Mouse (Mus musculus) hindbrain, embryonic 14.5 days (tissue): ENCODE measurements around the gene Trpv2. TPM values are rescaled to one million over a fixed set of nuclear protein-coding genes. Genes with fewer than 3 reads are reported as not detected.

Experiments used
- ATAC-seq: fragments of 200-750 bp; cut with Nextera tagmentation; 2 replicates; pipeline ENCODE4 v1.8.0; 2017; ENCODE audit warnings: moderate number of reproducible peaks, mild to moderate bottlenecking, moderate TSS enrichment, moderate library complexity; ENCODE audit not compliant: low FRiP score
- DNase-seq: peaks from one replicate; pipeline ENCODE4 v3.0.0-alpha.2; 2015; ENCODE audit warnings: low spot score
- H3K27ac ChIP-seq: fragments of 300-500 bp; sonication (generic); 2 replicates; pipeline ENCODE4 v1.5.1; 2014; ENCODE audit warnings: mild to moderate bottlenecking, moderate library complexity
- H3K27me3 ChIP-seq: fragments of 300-500 bp; sonication (generic); 2 replicates; pipeline ENCODE4 v1.6.1; 2014; ENCODE audit warnings: mild to moderate bottlenecking, low read length, mixed read lengths; ENCODE audit not compliant: control insufficient read depth, insufficient read depth
- H3K36me3 ChIP-seq: fragments of 300-500 bp; sonication (generic); replicated peaks from 2 replicates; pipeline ENCODE4 v1.6.1; 2014; ENCODE audit not compliant: control insufficient read depth, insufficient read depth
- H3K4me1 ChIP-seq: fragments of 300-500 bp; sonication (generic); replicated peaks from 2 replicates; pipeline ENCODE4 v1.6.1; 2014; ENCODE audit warnings: antibody characterized with exemption, low read length, mixed read lengths; ENCODE audit not compliant: control insufficient read depth, insufficient read depth
- H3K4me2 ChIP-seq: fragments of 300-500 bp; sonication (generic); replicated peaks from 2 replicates; pipeline ENCODE4 v1.6.1; 2014; ENCODE audit warnings: mild to moderate bottlenecking, moderate library complexity
- H3K4me3 ChIP-seq: fragments of 300-500 bp; sonication (generic); replicated peaks from 2 replicates; pipeline ENCODE4 v1.5.1; 2014; ENCODE audit warnings: mild to moderate bottlenecking, low read length
- H3K9ac ChIP-seq: fragments of 300-500 bp; sonication (generic); 2 replicates; pipeline ENCODE4 v1.6.1; 2014
- H3K9me3 ChIP-seq: fragments of 300-500 bp; sonication (generic); 2 replicates; pipeline ENCODE4 v1.6.1; 2016; ENCODE audit warnings: low read length; ENCODE audit not compliant: control insufficient read depth
- WGBS: fragments of 180-500 bp; shearing (Covaris S2); extraction: QIAGEN DNeasy Blood & Tissue Kit; methylation state at CpG from one replicate; pipeline ENCODE4 v1.1.7; 2014; 5-methylcytosine and 5-hydroxymethylcytosine counted together
- polyA plus RNA-seq: library from polyadenylated mRNA; unstranded; fragments of >200 nt; fragmentation: Nextera tagmentation; extraction: Ambion mirVana; gene quantifications from 2 replicates; pipeline ENCODE4 v1.2.1, GENCODE M21; 2014

Gene Trpv2
- polyA plus RNA-seq, 1 experiment from 2014 or later = 22.6 TPM

DNA sequence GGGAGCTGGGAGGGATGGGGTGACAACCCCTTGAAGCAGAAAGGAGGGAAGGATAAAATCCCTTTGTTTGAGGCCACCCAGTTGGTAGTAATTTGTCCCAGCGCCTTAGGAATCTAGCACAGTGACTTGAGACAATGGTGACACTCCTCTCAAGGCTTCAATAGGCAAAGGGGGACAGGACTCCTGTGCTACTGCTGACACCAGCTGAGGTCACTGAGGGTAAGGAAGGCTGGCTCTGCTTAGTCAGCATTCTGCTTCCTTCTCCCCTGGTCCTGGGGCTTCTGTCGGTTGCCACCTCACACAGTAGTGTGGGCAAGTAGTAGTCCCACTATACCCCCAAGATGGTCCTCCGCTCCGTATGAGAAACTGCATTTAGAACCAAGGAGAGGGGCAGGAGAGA, 56.9 kb downstream of the Trpv2 start:
- Histone ChIP-seq H3K27me3 (no peaks in the 10 kb centered on the region), H3K9me3 (no peaks in the 10 kb centered on the region), H3K27ac (no peak overlapping the region; the same call in 1 of the 2 replicates), H3K36me3 (no peaks in the 10 kb centered on the region), H3K4me3 (no peak overlapping the region), H3K4me2 (no peak overlapping the region), H3K4me1 (peaks cover 44% of the 10 kb centered on the region), H3K9ac (no peak overlapping the region)
- 31% methylated on average over 4 of the region's 4 CpGs for WGBS
- no peak for DNase-seq
- no peak for ATAC-seq

DNA sequence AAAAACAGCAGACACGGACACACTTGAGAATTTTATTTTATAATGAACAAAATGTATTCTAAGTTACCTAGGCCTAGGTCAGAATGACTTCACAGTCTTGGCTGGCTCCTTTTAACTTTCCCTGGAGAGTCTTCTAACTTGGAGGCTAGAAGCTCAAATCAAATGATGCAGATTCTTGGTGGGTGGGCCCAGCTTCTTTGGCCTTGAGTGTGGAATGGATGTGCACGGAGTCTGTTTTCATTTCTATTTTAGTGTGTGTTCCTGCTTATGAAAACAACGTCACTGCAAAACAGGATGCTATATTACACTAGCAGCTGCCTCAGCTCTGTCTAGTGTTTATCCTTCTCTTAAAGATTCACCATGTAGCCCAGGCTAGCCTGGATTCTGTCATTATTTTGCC, 61.1 kb downstream of the Trpv2 start:
- Histone ChIP-seq H3K4me3 (no peak overlapping the region), H3K9ac (no peak overlapping the region), H3K27ac (no peak overlapping the region), H3K9me3 (no peaks in the 10 kb centered on the region), H3K36me3 (no peaks in the 10 kb centered on the region), H3K27me3 (no peaks in the 10 kb centered on the region), H3K4me1 (peaks cover 18% of the 10 kb centered on the region), H3K4me2 (no peak overlapping the region)
- ATAC-seq = no peak
- WGBS = 84% methylated on average over 3 of the region's 3 CpGs
- DNase-seq = no peak

DNA sequence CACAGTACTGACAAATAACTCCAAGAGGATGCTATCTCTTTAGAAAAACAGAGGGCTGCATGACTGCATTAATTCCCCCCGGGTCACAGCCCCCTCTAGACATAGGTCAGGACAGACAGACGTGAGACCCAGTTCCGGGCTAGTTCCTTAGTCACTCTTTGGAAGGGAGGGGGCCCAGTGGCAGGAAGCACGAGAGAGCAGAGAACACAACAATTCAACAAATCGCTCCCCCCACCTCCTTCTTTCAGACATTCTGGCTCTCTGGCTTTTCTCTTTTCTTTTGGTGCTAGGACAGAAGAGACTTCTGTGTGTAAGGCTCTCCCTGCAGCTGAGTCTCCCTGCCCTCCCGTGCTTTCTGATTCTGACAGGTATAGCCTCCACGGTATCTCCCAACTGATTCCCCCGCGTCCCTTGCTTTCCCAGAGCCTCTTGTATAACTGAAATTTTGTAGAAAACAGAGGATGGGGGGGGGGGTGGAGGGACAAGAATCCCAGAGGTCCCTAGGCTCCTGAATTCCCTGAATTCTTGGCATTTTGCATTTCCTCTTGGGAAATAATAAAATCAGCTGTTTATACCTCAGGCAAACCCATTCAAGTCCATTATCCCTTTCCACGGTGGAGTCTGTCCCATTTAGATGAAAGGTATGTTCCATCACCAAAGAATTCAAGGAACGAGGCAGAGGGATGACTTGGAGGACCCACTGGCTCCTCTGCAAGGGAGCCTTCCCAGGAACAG, 62.0 kb downstream of the Trpv2 start:
- 56% methylated on average over 11 of the region's 11 CpGs for WGBS
- ATAC-seq = no peak
- no peak overlapping the region for H3K27ac ChIP-seq

GRCm38 (mm10) chr11:62636840-62637221, 62.5 kb downstream of the Trpv2 start:
- Histone ChIP-seq H3K36me3 (no peaks in the 10 kb centered on the region), H3K4me3 (no peak overlapping the region), H3K27me3 (no peaks in the 10 kb centered on the region), H3K9ac (no peak overlapping the region), H3K9me3 (no peaks in the 10 kb centered on the region), H3K4me2 (no peak overlapping the region), H3K4me1 (peaks cover 4% of the 10 kb centered on the region; the same call in 1 of the 2 replicates), H3K27ac (no peak overlapping the region)
- 87% methylated on average over 3 of the region's 3 CpGs for WGBS
- ATAC-seq (no peak), DNase-seq (no peak)

More for the DNA sequence above, 62.0 kb downstream of the Trpv2 start:
- H3K9ac ChIP-seq = no peak overlapping the region
- no peak overlapping the region for H3K4me2 ChIP-seq
- no peak overlapping the region for H3K4me3 ChIP-seq
- peaks cover 9% of the 10 kb centered on the region for H3K4me1 ChIP-seq
- H3K27me3 ChIP-seq = no peaks in the 10 kb centered on the region
- no peak for DNase-seq
- H3K9me3 ChIP-seq = no peaks in the 10 kb centered on the region
- H3K36me3 ChIP-seq = no peaks in the 10 kb centered on the region

DNA sequence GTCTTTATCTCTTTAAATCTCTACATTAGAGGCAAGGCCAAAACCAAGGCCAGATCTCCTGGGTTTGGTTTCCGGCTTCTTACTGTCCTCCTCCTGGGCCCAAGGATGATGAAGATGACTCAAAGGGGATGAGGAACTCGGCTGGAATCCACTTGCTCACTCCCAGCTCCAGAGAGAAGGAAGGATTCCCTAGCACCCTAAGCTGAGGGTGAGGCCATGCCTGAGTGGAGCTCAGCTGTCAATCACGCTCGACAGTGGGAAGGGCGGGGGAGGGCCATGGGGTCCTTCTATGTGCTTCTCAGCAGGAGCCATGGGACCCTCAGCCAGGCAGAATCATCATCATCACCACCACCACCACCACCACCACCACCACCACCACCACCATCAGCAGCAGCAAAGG, 63.1 kb downstream of the Trpv2 start:
- Histone ChIP-seq H3K4me2 (no peak overlapping the region), H3K9me3 (no peaks in the 10 kb centered on the region), H3K4me3 (no peak overlapping the region), H3K4me1 (peaks cover 4% of the 10 kb centered on the region; the same call in 1 of the 2 replicates), H3K27ac (no peak overlapping the region), H3K36me3 (no peaks in the 10 kb centered on the region), H3K9ac (no peak overlapping the region), H3K27me3 (no peaks in the 10 kb centered on the region)
- DNase-seq (no peak), ATAC-seq (no peak)
- WGBS = 74% methylated on average over 5 of the region's 5 CpGs

DNA sequence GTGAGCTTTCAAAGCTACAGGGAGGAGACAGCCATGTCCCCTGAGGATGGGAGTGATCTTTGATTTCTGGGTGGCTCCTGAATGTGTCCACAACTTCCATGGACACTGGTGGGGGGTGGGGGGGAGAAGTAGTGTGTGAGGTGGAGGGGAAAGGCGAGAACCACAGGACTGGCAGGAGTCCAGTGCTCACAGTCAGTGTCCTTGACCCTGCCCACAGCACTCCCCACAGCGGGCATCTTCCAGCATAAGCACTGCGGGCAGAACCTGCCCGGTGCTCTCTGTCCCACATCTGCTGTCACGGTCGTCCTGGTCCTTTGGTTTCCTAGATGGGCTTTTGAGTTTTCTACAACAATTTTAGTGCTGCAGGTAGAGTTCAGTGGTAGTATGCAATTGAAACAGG, 63.5 kb downstream of the Trpv2 start:
- Histone ChIP-seq H3K27ac (no peak overlapping the region), H3K9me3 (no peaks in the 10 kb centered on the region)

DNA sequence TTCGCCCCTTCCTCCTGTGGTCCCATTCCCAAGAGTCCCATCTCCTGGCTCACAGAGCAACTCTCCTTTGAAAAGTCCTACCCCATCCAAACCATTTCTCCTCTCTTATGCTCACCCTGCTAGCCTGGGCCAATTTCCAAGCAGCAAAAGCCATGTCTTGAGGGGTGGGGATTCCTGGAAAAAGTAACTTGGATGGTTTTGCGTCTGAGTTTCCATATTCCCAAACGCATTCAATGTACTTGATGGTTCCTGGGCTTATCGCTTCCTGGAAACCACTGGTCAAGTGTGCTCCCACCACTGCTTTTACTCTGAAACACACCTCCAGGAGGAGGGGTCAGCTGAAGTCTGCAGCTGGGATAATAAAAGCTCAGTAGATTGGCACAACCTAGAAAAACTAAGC, 64.1 kb downstream of the Trpv2 start:
- WGBS = 95% methylated on average over 4 of the region's 4 CpGs
- Histone ChIP-seq H3K27ac (no peak overlapping the region), H3K36me3 (no peaks in the 10 kb centered on the region)

More for the DNA sequence above, 63.5 kb downstream of the Trpv2 start:
- Histone ChIP-seq H3K9ac (no peak overlapping the region), H3K36me3 (no peaks in the 10 kb centered on the region), H3K4me1 (peaks cover 4% of the 10 kb centered on the region; the same call in 1 of the 2 replicates), H3K27me3 (no peaks in the 10 kb centered on the region), H3K4me3 (no peak overlapping the region), H3K4me2 (no peak overlapping the region)
- no peak for ATAC-seq
- WGBS = 88% methylated on average over 6 of the region's 6 CpGs
- no peak for DNase-seq

GRCm38 (mm10) chr11:62640378-62640777, 66.1 kb downstream of the Trpv2 start:
- H3K27me3 ChIP-seq = no peaks in the 10 kb centered on the region
- no peak overlapping the region for H3K27ac ChIP-seq
- no peak overlapping the region for H3K9ac ChIP-seq
- ATAC-seq (no peak), DNase-seq (no peak)
- H3K4me3 ChIP-seq = no peak overlapping the region
- 61% methylated on average over 3 of the region's 3 CpGs for WGBS
- no peaks in the 10 kb centered on the region for H3K9me3 ChIP-seq
- no peaks in the 10 kb centered on the region for H3K36me3 ChIP-seq
- H3K4me2 ChIP-seq = no peak overlapping the region
- peaks cover 23% of the 10 kb centered on the region for H3K4me1 ChIP-seq

More for the DNA sequence above, 64.1 kb downstream of the Trpv2 start:
- H3K4me1 ChIP-seq = peaks cover 10% of the 10 kb centered on the region; the same call in 1 of the 2 replicates
- H3K9ac ChIP-seq = no peak overlapping the region
- DNase-seq = no peak
- no peaks in the 10 kb centered on the region for H3K27me3 ChIP-seq
- ATAC-seq = no peak
- H3K9me3 ChIP-seq = no peaks in the 10 kb centered on the region
- no peak overlapping the region for H3K4me3 ChIP-seq
- H3K4me2 ChIP-seq = no peak overlapping the region

DNA sequence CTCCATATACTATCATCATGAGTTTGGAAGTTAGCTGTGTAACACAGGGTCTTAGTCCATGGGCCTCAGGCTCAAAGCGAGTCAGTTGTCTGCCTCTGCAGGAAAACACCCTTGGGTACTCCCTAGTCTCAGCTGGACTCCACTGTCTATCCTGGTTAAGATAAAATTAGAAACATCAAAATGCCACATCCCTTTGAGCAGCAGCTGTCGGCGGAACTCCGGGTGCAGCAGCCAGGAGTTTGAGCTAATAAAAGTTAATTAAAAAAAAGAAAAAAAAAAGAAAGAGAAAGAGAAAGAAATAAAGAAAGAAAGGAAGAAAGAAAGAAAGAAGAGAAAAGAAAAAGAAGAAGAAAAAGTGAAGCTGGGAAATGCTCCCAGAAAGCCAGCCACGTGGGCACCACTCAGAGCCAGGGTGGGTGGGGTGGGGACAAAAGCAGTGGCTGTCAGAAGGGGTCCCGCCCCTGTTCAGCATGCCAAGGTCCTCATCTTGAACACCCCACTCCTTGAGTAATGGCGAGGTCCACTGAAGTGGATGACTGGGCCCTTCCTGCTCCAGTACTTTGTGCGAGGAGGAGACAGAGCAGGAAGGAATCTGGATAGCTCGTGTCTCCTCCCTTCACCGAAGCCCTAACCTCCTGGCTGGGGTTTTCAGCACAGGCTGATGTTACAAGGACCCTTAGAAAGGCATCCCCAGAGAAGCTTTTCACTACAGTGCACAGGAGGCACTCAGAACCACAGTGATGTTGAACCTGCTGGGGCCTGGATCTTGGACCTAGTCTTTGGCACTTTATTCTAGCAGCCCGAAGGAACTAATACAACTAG, 67.9 kb downstream of the Trpv2 start:
- Histone ChIP-seq H3K36me3 (no peaks in the 10 kb centered on the region), H3K4me2 (no peak overlapping the region), H3K9me3 (no peaks in the 10 kb centered on the region), H3K9ac (no peak overlapping the region), H3K4me1 (peaks cover 37% of the 10 kb centered on the region), H3K4me3 (no peak overlapping the region), H3K27ac (no peak overlapping the region), H3K27me3 (no peaks in the 10 kb centered on the region)
- WGBS = 56% methylated on average over 11 of the region's 11 CpGs
- DNase-seq (no peak), ATAC-seq (no peak)
